Mouse (Mus musculus): ENCODE measurements around the gene Hoxb8. TPM values are rescaled to one million over a fixed set of nuclear protein-coding genes. Genes with fewer than 3 reads are reported as not detected.

Hoxb8 gene
- total RNA-seq, 2 experiments from 2014 or later: not detected

DNA sequence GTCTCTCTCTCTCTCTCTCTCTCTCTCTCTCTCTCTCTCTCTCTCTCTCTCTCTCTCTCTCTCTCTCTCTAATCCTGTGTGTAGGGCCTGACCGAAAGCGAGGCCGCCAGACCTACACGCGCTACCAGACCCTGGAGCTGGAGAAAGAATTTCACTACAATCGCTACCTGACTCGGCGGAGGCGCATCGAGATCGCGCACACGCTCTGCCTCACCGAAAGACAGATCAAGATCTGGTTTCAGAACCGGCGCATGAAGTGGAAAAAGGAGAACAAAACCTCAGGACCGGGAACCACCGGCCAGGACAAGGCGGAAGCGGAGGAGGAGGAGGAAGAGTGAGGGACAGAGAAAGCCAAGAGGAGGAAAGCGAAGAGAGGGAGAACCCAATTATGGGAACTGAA lies 7.6 kb downstream of the Hoxb8 start:
- Histone ChIP-seq H3K4me3 (no peak overlapping the region), H3K27ac (no peak overlapping the region)
- no peak for TF ChIP-seq CTCF (IDR thresholded peaks at IDR 0.05)
- intact Hi-C loops (cut with DNase I): no loop called here
- no peak for DNase-seq (ENCODE audit: extremely low spot score in 1 of 2, low spot score in 2 of 2)

DNA sequence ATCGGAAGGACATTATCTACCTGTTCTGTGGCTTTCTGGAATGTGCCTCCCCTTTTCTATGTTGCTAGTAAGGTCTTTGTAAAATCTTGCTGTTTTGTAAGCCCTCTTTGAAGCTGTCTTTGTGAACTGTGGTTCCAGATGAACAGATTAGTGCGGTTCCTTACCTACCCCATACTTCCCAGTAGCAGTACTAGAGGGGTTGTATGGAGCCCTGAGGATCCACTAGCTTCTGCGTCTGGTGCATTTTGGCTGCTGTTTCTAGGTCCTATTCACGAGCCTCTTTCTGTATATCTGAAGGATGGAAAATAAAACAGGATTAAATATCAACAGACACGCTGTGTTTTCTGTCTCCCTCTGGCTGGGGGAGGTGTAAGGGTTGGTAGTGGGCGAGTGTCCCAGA lies 8.1 kb downstream of the Hoxb8 start:
- Histone ChIP-seq H3K4me3 (no peak overlapping the region), H3K27ac (no peak overlapping the region)
- no peak for TF ChIP-seq CTCF (IDR thresholded peaks at IDR 0.05)
- DNase-seq (ENCODE audit: extremely low spot score in 1 of 2, low spot score in 2 of 2): no peak
- intact Hi-C loops (cut with DNase I): no loop called here

DNA sequence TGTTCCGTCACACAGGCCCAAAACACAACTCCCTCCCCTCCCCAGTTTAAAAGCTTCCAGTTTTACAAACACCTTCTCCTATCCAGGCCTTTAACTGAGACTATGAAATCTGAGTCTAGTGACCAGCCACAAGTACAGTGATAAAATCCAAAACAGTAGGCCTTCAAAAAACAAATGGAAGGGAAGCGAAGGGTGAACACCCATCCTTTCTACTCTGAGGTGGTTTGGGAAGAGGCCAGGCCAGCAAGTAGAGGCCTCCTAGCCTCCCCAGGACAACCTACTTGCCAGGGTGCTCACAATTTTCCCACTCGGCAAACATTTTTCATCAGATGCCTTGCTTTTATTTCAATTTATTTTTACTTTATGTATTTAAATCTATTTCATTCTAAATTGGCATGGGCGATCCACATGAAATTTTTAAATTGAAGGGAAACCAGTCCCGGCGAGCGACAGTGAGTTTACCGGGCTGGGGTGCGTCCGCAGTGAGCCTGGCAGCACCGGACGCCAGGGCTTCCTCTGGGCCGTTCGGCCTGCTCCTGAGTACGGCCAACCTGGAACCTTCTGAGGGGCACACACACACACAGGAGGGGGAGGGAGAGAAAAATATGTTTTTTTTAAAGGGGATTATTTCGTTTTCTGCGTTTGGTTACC lies 9.1 kb downstream of the Hoxb8 start:
- intact Hi-C loops (cut with DNase I): no loop called here
- no peak overlapping the region for H3K4me3 ChIP-seq
- no peak for DNase-seq (ENCODE audit: extremely low spot score in 1 of 2, low spot score in 2 of 2)
- TF ChIP-seq CTCF (IDR thresholded peaks at IDR 0.05): no peak
- no peak overlapping the region for H3K27ac ChIP-seq

DNA sequence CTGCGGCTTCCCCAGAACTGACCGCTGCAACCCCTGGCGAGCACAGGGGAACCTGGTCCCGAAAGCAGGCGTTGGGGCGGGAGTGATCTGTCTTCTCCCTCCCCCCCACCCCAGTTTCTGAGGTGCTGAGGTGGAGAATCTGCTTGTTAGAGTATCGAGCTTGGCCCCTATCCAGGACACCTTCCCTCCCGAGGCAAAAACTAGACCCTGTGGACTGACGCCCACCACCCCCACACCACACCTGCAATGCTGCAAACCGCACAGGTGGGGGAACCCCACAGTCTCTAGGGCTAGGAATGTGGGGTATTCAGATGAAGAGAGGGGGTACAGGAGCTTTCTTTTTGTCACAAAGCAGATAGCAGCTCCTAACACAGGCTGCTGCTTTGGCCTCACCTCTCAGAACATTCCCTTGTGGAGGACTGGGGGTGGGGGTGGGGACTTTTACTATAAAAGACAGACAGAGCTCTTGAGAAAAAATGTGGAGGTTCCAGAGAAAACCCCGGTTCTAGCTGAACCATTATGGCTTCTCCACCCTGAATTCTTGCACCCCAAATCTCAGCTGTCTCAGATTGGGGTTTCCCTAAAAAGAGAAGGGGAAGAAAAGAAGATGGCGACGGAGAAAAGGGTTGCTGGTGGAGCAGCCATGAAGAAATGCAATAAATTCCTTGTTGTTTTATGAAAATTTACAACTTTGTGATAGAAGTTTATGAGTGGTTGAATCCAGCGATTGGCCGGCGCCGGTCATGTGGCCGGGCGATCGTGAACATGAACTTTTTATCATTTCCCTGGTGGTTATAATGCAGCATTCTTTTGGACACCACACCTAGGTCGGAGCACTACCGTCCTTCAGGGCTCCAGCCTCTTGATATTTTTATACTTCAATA lies 10.2 kb downstream of the Hoxb8 start, which contains the start of gene Hoxb6:
TSS of gene Hoxb6 (plus strand) at position 796 of the 884 bp plus-strand sequence.
- DNase-seq (ENCODE audit: extremely low spot score in 1 of 2, low spot score in 2 of 2): no peak
- intact Hi-C loops (cut with DNase I): no loop called here
- no peak within 1 kb of the TSS for H3K27ac ChIP-seq
- no peak for TF ChIP-seq CTCF (IDR thresholded peaks at IDR 0.05)
- H3K4me3 ChIP-seq: no peak within 1 kb of the TSS

DNA sequence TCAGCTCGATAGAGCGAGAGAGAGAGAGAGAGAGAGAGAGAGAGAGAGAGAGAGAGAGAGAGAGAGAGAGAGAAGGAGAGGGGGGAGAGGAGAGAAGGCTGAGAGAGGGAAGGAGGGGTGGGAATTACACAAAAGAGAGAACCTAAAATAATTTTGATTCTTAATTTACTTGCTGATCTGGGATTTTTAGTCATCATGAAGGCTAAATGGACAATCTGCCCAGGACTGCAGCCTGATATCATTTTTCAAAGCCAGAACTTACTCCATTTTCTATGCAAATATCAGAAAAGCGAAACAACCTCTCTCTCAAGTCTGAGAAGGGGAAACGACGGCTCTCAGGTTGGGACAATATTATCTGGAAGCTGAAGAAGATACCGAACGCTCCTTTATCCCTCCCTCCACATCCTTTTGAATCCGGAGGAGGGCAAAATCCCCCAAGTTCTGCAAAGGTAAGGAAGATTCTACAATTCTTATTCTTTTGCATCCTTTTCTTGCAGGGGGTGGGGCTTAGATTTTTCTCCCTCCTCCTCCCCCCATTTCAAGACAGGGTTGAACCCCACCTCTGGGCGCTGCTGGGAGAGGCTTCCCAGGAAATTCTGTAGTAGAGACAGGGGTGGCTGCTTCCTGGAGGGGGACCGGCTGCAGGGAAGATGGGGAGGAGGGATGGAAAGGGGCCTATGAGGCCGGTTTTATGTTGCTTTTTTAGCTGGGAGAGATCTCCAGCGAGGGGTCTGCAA lies 11.0 kb downstream of the Hoxb8 start:
- Histone ChIP-seq H3K27ac (no peak overlapping the region), H3K4me3 (no peak overlapping the region)
- no peak for TF ChIP-seq CTCF (IDR thresholded peaks at IDR 0.05)
- no peak for DNase-seq (ENCODE audit: extremely low spot score in 1 of 2, low spot score in 2 of 2)
- intact Hi-C loops (cut with DNase I): no loop called here

DNA sequence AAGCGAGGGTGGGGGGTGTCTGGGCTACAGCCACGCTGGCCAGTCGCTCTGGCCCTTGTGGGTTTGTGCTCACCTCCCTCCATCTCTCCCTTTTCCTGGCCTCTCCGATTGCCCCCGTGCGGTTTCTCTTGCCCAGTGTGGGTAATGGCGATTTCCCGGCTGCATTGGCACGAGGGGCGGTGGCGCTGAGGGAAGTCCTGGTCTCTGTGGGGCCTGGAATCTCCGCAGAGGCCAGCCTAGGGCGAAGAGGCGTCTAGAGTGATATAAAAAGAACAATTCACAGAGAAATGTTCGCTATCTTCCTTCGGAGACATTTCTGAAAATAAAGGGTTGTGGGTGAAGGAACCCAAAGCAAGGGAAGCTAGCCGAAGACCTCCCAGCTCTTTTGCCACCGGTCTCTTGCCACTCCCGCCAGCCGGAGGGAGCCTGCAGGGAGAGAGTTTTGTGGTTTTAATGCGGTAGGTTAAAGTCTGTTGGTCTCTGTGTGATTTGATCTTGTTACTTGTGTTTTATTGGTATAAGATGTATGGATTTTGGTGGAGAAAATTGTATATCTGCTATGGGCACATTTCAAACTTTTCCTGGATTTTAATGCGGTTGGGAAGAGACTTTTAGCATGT lies 11.7 kb downstream of the Hoxb8 start:
- no peak for TF ChIP-seq CTCF (IDR thresholded peaks at IDR 0.05)
- no peak overlapping the region for H3K4me3 ChIP-seq
- intact Hi-C loops (cut with DNase I): no loop called here
- no peak for DNase-seq (ENCODE audit: extremely low spot score in 1 of 2, low spot score in 2 of 2)
- H3K27ac ChIP-seq: no peak overlapping the region

DNA sequence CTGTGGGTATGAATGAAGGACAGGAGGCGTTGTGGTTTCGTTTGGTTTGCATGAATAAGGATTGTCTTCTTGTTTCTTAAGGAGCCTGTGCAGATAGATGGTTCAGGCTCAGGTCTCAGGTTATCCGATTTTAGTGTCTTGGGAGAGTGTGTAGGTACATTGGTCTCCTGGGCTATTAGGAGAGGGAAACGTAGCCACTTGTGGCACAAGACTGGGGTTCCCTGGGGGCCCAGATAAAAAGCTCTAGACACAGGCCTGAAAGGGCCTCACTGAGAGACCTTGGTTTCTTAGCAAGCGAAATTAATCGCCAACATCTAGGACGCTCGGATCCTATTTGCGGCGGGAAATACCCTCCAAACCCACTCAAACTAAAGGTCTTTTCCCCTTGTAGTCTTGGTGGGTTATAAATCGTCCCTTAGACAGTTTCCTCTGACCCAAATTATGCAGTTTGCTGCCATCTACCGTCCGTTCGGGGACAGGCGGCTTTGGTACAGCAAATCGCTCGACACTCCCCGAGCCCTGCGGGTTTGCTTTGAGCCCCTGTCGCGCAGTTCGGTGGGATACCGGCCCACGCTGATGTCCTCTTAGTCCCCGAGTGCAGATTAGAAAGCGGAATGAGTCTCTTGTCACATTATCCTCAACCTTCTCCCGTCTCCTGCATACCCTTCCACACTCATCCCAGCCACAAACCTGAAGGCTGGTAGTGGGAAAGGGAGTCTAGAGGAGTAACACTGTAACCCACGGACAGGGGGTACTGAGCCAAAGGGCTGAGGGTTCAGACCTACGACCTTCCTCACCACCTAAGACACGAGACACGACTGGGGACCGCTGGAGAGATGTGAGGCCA lies 12.8 kb downstream of the Hoxb8 start:
- Histone ChIP-seq H3K27ac (no peak overlapping the region), H3K4me3 (no peak overlapping the region)
- intact Hi-C loops (cut with DNase I): no loop called here
- TF ChIP-seq CTCF (IDR thresholded peaks at IDR 0.05): peak; percentile 75
- peak in 1 of 2 experiments; percentile 52 for DNase-seq (ENCODE audit: extremely low spot score in 1 of 2, low spot score in 2 of 2)

DNA sequence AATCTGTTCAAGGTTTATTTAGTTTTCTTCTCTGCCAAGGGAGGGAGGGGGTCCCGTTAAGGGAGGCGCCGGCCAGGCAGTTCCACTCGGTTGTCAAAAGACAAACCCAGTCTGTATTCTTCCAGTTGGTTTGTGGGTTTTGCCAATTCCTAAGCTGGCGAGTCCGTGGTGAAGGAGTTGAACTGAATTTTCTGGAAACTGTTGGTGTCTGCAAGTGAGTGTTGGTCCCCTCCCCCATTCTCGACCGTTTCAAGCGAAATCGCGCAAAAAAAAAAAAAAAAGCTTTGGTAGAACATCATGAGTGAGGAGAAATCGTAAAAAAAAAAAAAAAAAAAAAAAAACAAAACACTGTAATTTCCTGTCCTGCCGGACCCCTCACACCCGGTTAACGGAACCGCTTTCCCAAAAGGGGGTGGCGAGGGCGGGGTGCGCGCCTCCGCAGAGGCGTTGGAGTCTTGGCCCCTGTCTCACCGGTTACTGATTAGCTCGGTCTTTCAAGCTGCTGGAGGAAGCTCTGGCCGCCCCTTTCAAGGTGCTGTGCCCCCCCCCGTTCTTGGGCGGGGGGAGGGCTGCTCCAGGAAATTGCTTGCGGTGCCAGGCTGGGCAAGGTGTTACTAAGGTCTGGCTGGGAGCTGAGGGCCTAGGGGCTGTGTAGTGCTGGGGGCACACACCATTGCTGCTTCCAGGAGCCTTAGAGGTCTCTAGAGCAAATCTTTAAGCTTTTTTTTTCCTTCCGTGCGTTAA lies 13.6 kb downstream of the Hoxb8 start:
- DNase-seq (ENCODE audit: extremely low spot score in 1 of 2, low spot score in 2 of 2): no peak
- TF ChIP-seq CTCF (IDR thresholded peaks at IDR 0.05): no peak
- Histone ChIP-seq H3K27ac (no peak overlapping the region), H3K4me3 (no peak overlapping the region)
- intact Hi-C loops (cut with DNase I): no loop called here

DNA sequence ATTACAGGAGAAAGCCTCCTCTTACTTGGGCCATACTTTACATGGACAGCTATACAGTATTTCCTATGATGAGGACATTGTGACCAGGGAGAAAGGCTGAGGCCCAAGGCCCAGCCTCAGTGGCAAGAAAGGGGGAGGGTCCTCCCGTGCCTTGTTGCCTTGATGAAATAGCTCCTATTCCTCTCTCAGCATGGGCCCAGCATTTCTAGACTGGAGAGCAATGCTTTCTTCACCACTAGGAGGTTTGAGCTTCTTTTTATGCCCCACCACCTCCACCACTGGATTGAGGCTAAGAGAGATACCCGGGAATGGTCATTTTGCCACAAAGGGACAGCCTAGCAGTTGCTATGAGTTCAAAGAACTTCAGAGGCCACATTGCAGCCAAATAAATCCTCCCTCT lies 15.3 kb downstream of the Hoxb8 start:
- intact Hi-C loops (cut with DNase I): no loop called here
- Histone ChIP-seq H3K27ac (no peak overlapping the region), H3K4me3 (no peak overlapping the region)
- DNase-seq (ENCODE audit: extremely low spot score in 1 of 2, low spot score in 2 of 2): no peak
- TF ChIP-seq CTCF (IDR thresholded peaks at IDR 0.05): no peak

DNA sequence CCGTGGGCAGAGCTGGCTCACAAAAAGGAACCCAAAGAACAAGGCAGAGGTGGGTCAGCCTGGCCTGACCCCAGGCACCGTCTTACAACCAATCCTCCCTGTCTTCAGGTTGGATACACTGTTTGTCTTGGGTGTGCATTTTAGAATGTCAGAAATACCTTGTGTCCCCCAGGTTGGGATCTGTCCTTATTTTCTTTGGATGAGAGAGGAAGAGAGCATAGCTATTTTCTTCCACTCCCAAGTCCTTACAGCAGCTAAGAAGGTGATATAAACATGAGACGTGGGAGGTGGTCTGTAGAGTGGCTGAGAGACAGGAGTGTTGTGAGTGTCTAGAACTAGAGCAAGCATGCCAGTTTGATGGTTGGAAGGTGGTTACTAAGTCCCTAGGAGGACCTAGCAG lies 15.7 kb downstream of the Hoxb8 start:
- TF ChIP-seq CTCF (IDR thresholded peaks at IDR 0.05): no peak
- intact Hi-C loops (cut with DNase I): no loop called here
- no peak for DNase-seq (ENCODE audit: extremely low spot score in 1 of 2, low spot score in 2 of 2)
- H3K27ac ChIP-seq: no peak overlapping the region
- H3K4me3 ChIP-seq: no peak overlapping the region
